Mouse (Mus musculus): ENCODE measurements around the gene Rnf186. TPM values are rescaled to one million over a fixed set of nuclear protein-coding genes. Genes with fewer than 3 reads are reported as not detected.

Rnf186 gene
- polyA plus RNA-seq, 1 experiment: not detected

DNA sequence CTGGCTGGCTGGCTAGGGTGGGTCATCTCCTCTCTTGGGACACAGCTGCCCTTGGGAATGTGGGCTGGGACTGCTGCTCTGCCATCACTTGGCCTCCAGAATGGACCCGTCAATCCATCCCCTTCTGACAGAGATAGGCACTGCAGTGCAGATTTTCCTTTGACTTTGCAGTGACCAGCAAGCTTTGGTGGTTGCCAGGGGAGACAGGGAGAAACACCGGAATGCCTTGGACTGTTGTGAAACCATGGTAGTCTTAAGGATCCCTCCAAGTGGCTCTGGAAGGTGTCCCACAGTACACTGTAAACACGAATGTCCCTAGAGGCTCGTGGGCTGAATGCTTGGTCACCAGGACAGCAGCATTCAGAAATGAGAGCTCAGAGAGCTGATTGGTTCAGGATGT is 27.4 kb upstream of the Rnf186 start:
- Histone ChIP-seq H3K27ac (ENCODE audit: insufficient read depth, low read depth, low read length) (no peak overlapping the region), H3K4me1 (ENCODE audit: control insufficient read depth, insufficient read depth, low read length) (0 out of 2 replicates have a peak, but pooled peaks cover 3% of the 10 kb centered on the region), H3K4me3 (ENCODE audit: insufficient read depth, low read depth, low read length) (no peak overlapping the region)
- TF ChIP-seq POLR2A (IDR thresholded peaks at IDR 0.05; ENCODE audit: insufficient read depth, low read depth, low read length) (no peak), CTCF (IDR thresholded peaks at IDR 0.05; ENCODE audit: insufficient read depth, low read depth, low read length) (no peak)
- 57% methylated on average over 4 of the region's 4 CpGs for WGBS

DNA sequence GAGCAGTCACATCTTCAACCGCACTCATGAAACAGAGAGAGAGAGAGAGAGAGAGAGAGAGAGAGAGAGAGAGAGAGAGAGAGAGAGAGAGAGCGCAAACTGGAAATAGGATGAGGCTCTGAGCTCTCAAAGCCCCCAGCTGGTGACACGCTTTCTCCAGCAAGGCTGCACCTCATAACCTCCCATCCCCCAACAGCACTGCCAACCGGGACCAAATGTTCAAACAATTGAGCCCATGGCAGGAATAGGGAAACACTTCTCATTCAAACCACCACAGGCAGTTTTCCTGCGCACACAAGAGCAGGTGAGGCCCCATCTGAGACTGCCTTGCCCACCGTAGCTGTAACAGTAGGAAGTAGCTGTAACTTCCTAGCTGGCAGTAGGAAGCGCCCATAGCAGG is 25.5 kb upstream of the Rnf186 start:
- Histone ChIP-seq H3K4me1 (ENCODE audit: control insufficient read depth, insufficient read depth, low read length) (0 out of 2 replicates have a peak, but pooled peaks cover 3% of the 10 kb centered on the region), H3K27ac (ENCODE audit: insufficient read depth, low read depth, low read length) (no peak overlapping the region), H3K4me3 (ENCODE audit: insufficient read depth, low read depth, low read length) (no peak overlapping the region)
- TF ChIP-seq POLR2A (IDR thresholded peaks at IDR 0.05; ENCODE audit: insufficient read depth, low read depth, low read length) (no peak), CTCF (IDR thresholded peaks at IDR 0.05; ENCODE audit: insufficient read depth, low read depth, low read length) (no peak)
- 66% methylated on average over 7 of the region's 7 CpGs for WGBS

DNA sequence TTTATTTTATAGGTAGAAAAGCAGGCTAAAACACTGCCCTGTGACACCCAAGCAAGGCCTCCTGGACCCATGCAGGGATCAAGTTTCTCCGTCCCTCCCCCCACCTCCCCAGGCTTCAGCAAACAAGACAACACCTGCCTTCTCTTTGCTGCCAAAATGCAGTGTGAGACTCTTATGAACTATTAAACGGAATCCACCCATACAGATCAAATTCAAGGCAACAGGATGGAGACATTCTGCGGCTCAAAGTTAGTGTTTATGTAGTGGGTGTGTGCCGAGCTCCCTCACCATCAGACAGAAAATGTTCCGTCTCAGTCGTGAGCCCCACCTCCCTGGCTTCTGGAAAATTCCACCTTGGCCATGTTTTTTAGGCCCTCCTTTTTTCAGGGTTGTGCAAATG is 24.9 kb upstream of the Rnf186 start:
- H3K27ac ChIP-seq (ENCODE audit: insufficient read depth, low read depth, low read length): no peak overlapping the region
- 0 out of 2 replicates have a peak, but pooled peaks cover 3% of the 10 kb centered on the region for H3K4me1 ChIP-seq (ENCODE audit: control insufficient read depth, insufficient read depth, low read length)
- TF ChIP-seq CTCF (IDR thresholded peaks at IDR 0.05; ENCODE audit: insufficient read depth, low read depth, low read length) (no peak), POLR2A (IDR thresholded peaks at IDR 0.05; ENCODE audit: insufficient read depth, low read depth, low read length) (no peak)
- H3K4me3 ChIP-seq (ENCODE audit: insufficient read depth, low read depth, low read length): no peak overlapping the region
- 65% methylated on average over 6 of the region's 6 CpGs for WGBS

DNA sequence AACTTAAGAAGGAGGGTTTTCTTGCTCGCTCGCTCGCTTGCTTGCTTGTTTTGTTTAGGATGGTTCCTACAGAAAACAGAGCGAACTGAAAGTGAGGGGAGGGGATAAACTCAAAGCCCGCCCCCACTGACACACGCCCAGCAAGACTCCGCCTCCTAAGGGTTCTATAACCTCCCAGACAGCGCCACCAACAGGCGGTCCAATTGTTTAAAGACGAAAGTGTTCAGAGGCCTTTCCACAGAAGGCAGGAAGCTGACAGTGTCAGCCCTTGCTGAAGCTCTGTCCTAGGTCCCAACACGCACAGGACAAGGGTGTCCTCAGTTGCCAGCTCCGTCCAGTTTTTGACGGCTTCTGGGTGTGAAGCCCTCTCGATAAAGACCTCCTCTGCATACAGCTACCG is 23.2 kb upstream of the Rnf186 start:
- H3K4me1 ChIP-seq (ENCODE audit: control insufficient read depth, insufficient read depth, low read length): 0 out of 2 replicates have a peak, but pooled peaks cover 3% of the 10 kb centered on the region
- H3K4me3 ChIP-seq (ENCODE audit: insufficient read depth, low read depth, low read length): no peak overlapping the region
- no peak overlapping the region for H3K27ac ChIP-seq (ENCODE audit: insufficient read depth, low read depth, low read length)
- 32% methylated on average over 15 of the region's 15 CpGs for WGBS
- TF ChIP-seq CTCF (IDR thresholded peaks at IDR 0.05; ENCODE audit: insufficient read depth, low read depth, low read length) (no peak), POLR2A (IDR thresholded peaks at IDR 0.05; ENCODE audit: insufficient read depth, low read depth, low read length) (no peak)

DNA sequence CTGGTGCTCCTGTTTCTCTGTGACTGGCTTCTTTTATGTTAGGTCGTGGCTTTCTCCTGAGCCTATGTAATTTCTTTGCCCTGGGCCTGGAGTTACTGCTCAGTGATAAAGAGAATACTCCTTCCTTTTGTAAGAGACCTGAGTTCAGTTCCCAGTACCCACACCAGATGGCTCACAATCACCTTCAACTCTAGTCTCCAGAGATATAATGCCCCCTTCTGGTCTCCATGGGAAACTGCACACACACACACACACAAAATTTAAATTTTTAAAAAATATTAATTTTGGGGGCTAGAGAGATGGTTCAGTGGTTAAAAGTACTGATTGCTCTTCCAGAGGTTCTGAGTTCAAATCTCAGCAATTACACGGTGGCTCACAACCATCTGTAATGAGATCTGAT is 18.7 kb upstream of the Rnf186 start:
- no peak overlapping the region for H3K27ac ChIP-seq (ENCODE audit: insufficient read depth, low read depth, low read length)
- TF ChIP-seq CTCF (IDR thresholded peaks at IDR 0.05; ENCODE audit: insufficient read depth, low read depth, low read length) (no peak), POLR2A (IDR thresholded peaks at IDR 0.05; ENCODE audit: insufficient read depth, low read depth, low read length) (no peak)
- WGBS: 89% methylated on average over 2 of the region's 2 CpGs
- H3K4me3 ChIP-seq (ENCODE audit: insufficient read depth, low read depth, low read length): no peak overlapping the region
- H3K4me1 ChIP-seq (ENCODE audit: control insufficient read depth, insufficient read depth, low read length): 0 out of 2 replicates have a peak, but pooled peaks cover 3% of the 10 kb centered on the region

DNA sequence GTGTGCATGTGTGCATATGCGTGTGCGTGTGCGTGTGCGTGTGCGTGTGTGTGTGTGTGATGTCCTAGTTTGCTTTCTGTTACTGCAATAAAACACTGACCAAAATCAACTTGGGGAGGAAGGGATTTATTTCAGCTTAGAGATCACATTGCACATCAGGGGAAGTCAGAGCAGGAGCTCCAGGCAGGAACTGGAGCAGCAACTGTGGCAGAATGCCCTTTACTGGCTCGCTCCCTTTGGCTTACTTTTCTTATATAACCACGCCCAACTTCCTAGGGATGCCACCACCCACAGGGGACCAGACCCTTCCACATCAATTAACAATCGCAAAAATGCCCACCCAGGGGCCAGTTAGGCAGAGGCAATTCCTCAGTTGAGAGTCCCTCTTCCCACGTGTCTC is 8.3 kb upstream of the Rnf186 start:
- WGBS: 80% methylated on average over 9 of the region's 9 CpGs
- Histone ChIP-seq H3K27ac (ENCODE audit: insufficient read depth, low read depth, low read length) (no peak overlapping the region), H3K4me3 (ENCODE audit: insufficient read depth, low read depth, low read length) (no peak overlapping the region), H3K4me1 (ENCODE audit: control insufficient read depth, insufficient read depth, low read length) (no peaks in the 10 kb centered on the region)
- no peak for TF ChIP-seq CTCF (IDR thresholded peaks at IDR 0.05; ENCODE audit: insufficient read depth, low read depth, low read length)
- TF ChIP-seq POLR2A (IDR thresholded peaks at IDR 0.05; ENCODE audit: insufficient read depth, low read depth, low read length): no peak

DNA sequence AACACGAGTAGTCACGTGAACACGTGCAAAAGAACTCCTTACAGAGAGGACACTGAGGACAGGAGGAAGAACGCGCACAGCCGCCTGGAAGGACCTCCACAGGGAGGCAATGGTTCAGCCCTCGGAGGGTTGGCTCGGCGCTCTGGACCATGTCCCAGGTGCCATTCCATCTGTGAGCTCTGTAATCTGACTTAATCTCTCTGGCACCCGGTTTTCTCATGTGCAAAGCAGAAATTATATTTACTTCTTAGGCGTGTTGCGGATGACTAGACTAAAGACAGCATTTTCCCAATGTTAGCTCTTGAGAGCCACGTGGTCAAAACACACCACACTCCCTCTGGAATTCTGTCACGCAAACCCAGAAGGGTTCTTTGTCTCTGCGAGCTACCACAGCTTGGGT is 7.8 kb upstream of the Rnf186 start:
- no peak overlapping the region for H3K4me3 ChIP-seq (ENCODE audit: insufficient read depth, low read depth, low read length)
- no peak overlapping the region for H3K27ac ChIP-seq (ENCODE audit: insufficient read depth, low read depth, low read length)
- TF ChIP-seq CTCF (IDR thresholded peaks at IDR 0.05; ENCODE audit: insufficient read depth, low read depth, low read length) (no peak), POLR2A (IDR thresholded peaks at IDR 0.05; ENCODE audit: insufficient read depth, low read depth, low read length) (no peak)
- H3K4me1 ChIP-seq (ENCODE audit: control insufficient read depth, insufficient read depth, low read length): no peaks in the 10 kb centered on the region
- 69% methylated on average over 15 of the region's 15 CpGs for WGBS

DNA sequence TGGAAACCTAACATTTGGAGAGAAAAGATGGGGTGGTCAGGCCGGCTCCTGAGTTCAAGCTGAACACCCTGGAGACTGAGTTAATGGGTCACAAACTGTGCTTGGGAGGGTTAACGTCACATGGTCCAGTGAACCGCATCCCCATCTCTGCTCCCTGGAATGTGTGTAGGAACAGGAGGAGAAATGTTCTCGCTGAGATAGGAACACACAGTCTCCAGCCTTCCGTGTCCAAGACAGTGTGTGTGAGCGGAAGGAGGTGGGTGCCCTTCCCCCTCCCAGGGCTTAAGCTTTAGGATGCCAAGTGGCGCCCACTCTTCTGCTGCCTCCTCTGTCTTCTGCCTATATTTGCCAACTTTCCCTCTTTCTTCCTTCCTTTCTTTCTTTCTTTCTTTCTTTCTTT is 7.0 kb upstream of the Rnf186 start:
- Histone ChIP-seq H3K27ac (ENCODE audit: insufficient read depth, low read depth, low read length) (no peak overlapping the region), H3K4me3 (ENCODE audit: insufficient read depth, low read depth, low read length) (no peak overlapping the region), H3K4me1 (ENCODE audit: control insufficient read depth, insufficient read depth, low read length) (no peaks in the 10 kb centered on the region)
- 71% methylated on average over 7 of the region's 7 CpGs for WGBS
- TF ChIP-seq POLR2A (IDR thresholded peaks at IDR 0.05; ENCODE audit: insufficient read depth, low read depth, low read length) (no peak), CTCF (IDR thresholded peaks at IDR 0.05; ENCODE audit: insufficient read depth, low read depth, low read length) (no peak)

DNA sequence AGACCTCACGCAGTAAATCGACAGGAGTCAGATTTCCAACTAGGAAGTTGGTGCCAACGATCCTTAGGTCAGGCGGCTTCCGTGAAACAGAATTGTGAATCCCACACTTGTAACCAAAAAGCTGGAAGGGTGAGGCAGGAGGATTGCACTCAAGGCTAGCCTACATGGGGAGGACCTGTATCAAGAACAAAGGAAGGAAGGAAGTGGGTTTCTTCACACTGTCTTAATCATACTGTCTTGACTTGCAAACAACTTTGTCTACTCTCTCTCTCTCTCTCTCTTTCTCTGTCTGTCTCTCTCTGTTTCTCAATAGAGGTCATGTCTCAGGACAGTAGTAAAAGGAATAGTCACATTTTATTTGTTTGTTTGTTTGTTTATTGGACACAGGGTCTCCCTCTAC is 4.2 kb upstream of the Rnf186 start:
- TF ChIP-seq POLR2A (IDR thresholded peaks at IDR 0.05; ENCODE audit: insufficient read depth, low read depth, low read length): no peak
- no peak for TF ChIP-seq CTCF (IDR thresholded peaks at IDR 0.05; ENCODE audit: insufficient read depth, low read depth, low read length)
- H3K4me1 ChIP-seq (ENCODE audit: control insufficient read depth, insufficient read depth, low read length): no peaks in the 10 kb centered on the region
- H3K4me3 ChIP-seq (ENCODE audit: insufficient read depth, low read depth, low read length): no peak overlapping the region
- no peak overlapping the region for H3K27ac ChIP-seq (ENCODE audit: insufficient read depth, low read depth, low read length)
- WGBS: 93% methylated on average over 5 of the region's 5 CpGs

DNA sequence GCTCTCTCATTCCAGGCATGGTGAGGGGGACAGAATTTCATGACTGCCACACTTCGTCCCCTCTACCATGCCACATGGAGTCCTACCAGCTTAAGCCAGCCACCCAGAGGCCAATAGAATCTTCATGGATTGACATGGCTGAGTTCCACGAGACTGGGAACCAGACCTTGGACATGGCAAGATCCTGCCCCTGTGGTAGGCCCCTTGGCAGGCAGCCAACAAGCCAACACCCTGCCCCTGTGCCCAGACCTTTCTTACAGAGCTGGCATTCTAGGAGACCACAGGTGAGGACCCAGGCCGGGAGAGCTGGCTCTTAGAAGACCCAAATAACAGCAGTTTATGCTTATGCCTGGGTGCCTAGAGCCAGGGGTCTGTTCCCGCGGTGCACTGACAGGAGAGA is 1.0 kb upstream of the Rnf186 start:
- 85% methylated on average over 5 of the region's 5 CpGs for WGBS
- TF ChIP-seq POLR2A (IDR thresholded peaks at IDR 0.05; ENCODE audit: insufficient read depth, low read depth, low read length): no peak
- TF ChIP-seq CTCF (IDR thresholded peaks at IDR 0.05; ENCODE audit: insufficient read depth, low read depth, low read length): no peak
- Histone ChIP-seq H3K27ac (ENCODE audit: insufficient read depth, low read depth, low read length) (no peak overlapping the region), H3K4me3 (ENCODE audit: insufficient read depth, low read depth, low read length) (no peak overlapping the region), H3K4me1 (ENCODE audit: control insufficient read depth, insufficient read depth, low read length) (no peaks in the 10 kb centered on the region)
